Mouse (Mus musculus): ENCODE results near the gene Dars2. TPM values are rescaled to one million over a fixed set of nuclear protein-coding genes. Genes with fewer than 3 reads are reported as not detected.

Gene Dars2
- polyA plus RNA-seq, 1 experiment from 2014 or later = 26.7 TPM

DNA sequence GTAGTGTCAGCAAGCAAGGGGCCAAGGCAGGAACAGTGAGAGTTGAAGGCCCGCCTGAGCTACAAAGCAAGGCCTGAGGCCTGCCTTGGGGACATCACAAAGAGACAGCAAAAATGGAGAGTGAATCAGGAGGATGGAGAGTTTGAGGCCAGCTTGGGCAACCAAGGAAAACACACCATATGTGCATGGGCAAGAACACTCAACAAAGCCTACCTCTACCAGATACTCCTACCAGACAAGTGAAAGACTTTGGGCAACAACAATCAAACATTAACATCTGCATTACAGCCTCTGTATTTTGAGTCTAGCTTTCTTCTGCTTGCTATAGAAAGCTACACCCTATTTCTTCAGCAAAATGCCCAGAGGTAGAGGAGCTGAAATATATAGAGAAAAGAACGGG is 62.4 kb downstream of the Dars2 start:
- H3K4me2 ChIP-seq = no peak overlapping the region
- WGBS = 81% methylated on average over 2 of the region's 2 CpGs
- no peaks in the 10 kb centered on the region for H3K9me3 ChIP-seq
- no peak for ATAC-seq (ENCODE audit: insufficient number of reproducible peaks, low FRiP score, low TSS enrichment, low read depth)
- H3K4me3 ChIP-seq = no peak overlapping the region
- peaks cover 5% of the 10 kb centered on the region; the same call in 1 of the 2 replicates for H3K4me1 ChIP-seq
- H3K9ac ChIP-seq = no peak overlapping the region
- no peaks in the 10 kb centered on the region for H3K27me3 ChIP-seq
- no peak overlapping the region for H3K27ac ChIP-seq
- H3K36me3 ChIP-seq = peaks cover 12% of the 10 kb centered on the region; the same call in 1 of the 2 replicates

DNA sequence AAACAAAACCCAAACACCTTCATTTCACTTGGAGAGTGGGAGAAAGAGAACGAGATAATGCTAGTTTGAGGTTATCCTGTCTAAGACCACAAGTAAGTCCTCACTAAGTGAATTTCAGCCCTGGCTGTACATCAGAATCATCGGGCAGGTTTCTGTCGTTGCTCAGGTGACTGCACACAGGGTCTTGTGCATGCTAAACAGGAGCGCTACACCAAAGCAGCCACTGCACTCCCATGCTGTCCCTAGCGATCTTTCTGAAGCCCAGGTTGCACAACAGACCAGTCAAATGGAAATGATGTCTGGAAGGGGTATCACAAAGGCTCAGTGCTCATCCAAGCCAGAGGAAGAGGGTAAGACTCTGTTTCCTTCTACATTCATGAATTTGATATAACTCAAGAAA is 64.0 kb downstream of the Dars2 start:
- Histone ChIP-seq H3K9me3 (no peaks in the 10 kb centered on the region), H3K36me3 (0 out of 2 replicates have a peak, but pooled peaks cover 10% of the 10 kb centered on the region), H3K4me3 (no peak overlapping the region), H3K27me3 (no peaks in the 10 kb centered on the region), H3K9ac (no peak overlapping the region), H3K4me2 (no peak overlapping the region), H3K4me1 (peaks cover 5% of the 10 kb centered on the region; the same call in 1 of the 2 replicates), H3K27ac (no peak overlapping the region)
- 86% methylated on average over 5 of the region's 5 CpGs for WGBS
- ATAC-seq (ENCODE audit: insufficient number of reproducible peaks, low FRiP score, low TSS enrichment, low read depth) = no peak

DNA sequence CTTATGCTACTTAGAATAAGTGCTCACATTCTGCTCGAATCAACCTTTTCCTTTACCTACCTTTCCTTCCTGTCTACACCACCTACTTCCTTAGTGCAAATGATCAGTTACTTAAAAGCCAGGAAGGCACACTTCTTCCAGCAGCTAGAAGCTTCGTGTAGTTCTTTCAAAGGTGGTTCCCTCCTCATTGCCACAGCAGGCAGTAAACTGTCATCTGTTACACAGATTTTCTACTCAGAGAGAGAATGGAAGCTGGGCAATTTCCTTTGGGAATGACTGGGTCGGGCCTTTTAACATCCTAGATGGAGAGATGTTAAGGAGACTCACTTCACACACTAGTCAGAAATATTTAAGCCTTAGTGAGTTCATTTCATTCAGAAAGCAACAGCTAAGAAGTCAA is 64.9 kb downstream of the Dars2 start:
- ATAC-seq (ENCODE audit: insufficient number of reproducible peaks, low FRiP score, low TSS enrichment, low read depth) = no peak

DNA sequence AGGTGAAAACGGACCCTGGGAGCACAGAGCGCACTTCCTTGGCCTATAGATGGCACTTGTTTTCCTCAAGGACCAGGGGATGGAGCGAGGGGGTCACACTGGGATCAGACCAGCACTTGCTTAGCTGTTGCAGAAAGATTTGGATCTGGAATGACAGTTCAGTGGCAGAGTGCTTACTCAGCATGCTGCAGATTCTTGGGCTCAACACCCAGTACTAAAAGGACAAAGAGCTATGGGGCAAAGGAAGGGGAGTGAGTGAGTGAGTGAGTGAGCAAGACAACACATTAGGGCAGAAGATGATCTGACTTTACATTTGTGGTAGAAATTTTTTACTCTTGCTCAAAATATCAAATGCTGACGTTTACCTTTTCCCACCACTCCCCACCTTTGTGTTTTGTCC is 65.5 kb downstream of the Dars2 start:
- Histone ChIP-seq H3K27me3 (no peaks in the 10 kb centered on the region), H3K27ac (no peak overlapping the region), H3K9me3 (no peaks in the 10 kb centered on the region), H3K4me1 (peaks cover 5% of the 10 kb centered on the region; the same call in 1 of the 2 replicates), H3K4me3 (no peak overlapping the region), H3K36me3 (0 out of 2 replicates have a peak, but pooled peaks cover 10% of the 10 kb centered on the region), H3K9ac (no peak overlapping the region), H3K4me2 (no peak overlapping the region)
- 63% methylated on average over 4 of the region's 4 CpGs for WGBS
- ATAC-seq (ENCODE audit: insufficient number of reproducible peaks, low FRiP score, low TSS enrichment, low read depth) = no peak

More for the DNA sequence above, 64.9 kb downstream of the Dars2 start:
- Histone ChIP-seq H3K4me3 (no peak overlapping the region), H3K9ac (no peak overlapping the region), H3K36me3 (0 out of 2 replicates have a peak, but pooled peaks cover 10% of the 10 kb centered on the region), H3K9me3 (no peaks in the 10 kb centered on the region), H3K4me1 (peaks cover 5% of the 10 kb centered on the region; the same call in 1 of the 2 replicates), H3K27me3 (no peaks in the 10 kb centered on the region), H3K27ac (no peak overlapping the region; the same call in 1 of the 2 replicates), H3K4me2 (no peak overlapping the region)
- 37% methylated on average over 3 of the region's 3 CpGs for WGBS

DNA sequence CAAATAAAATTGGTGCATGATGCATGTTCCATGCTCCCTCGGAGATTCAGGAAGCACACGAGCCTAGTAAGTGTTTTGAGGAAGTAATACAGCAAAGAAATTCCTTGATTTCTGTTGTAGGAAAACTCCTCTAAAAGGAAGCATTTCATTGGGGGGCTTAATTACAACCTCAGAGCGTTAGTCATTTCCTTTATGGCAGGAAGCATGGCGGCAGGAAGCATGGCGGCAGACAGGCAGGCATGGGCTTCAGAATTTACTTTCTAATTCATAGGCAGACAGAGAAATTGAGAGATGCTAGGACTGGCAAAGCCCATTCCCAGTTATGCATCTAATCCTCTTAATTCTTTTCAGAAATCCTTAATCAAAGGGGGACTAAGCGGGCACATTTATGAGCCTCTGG is 76.6 kb downstream of the Dars2 start:
- H3K36me3 ChIP-seq = no peaks in the 10 kb centered on the region
- no peaks in the 10 kb centered on the region for H3K9me3 ChIP-seq
- 72% methylated on average over 6 of the region's 6 CpGs for WGBS
- no peak overlapping the region for H3K4me2 ChIP-seq
- H3K27ac ChIP-seq = no peak overlapping the region
- H3K27me3 ChIP-seq = no peaks in the 10 kb centered on the region
- no peaks in the 10 kb centered on the region for H3K4me1 ChIP-seq
- no peak overlapping the region for H3K9ac ChIP-seq
- no peak for ATAC-seq (ENCODE audit: insufficient number of reproducible peaks, low FRiP score, low TSS enrichment, low read depth)
- H3K4me3 ChIP-seq = no peak overlapping the region

Other genes with a start within 250 kb of the Dars2 start
- 6.7 and 7.4 TPM in 2 replicates for gene Rc3h1, start 164.2 kb downstream of the Dars2 start, polyA plus RNA-seq (2015; fragmentation: Nextera tagmentation; extraction: Ambion mirVana)
- 2.6 and 5.1 TPM in 2 replicates for gene Serpinc1, start 92.1 kb downstream of the Dars2 start, polyA plus RNA-seq (2015; fragmentation: Nextera tagmentation; extraction: Ambion mirVana)
- gene Zbtb37, start 35.8 kb downstream of the Dars2 start, polyA plus RNA-seq (2015; fragmentation: Nextera tagmentation; extraction: Ambion mirVana) = 7.9 and 8.4 TPM in 2 replicates
- gene Cenpl, start 55 bp upstream of the Dars2 start, polyA plus RNA-seq (2015; fragmentation: Nextera tagmentation; extraction: Ambion mirVana) = 25.5 and 26.4 TPM in 2 replicates
- gene Klhl20, start 60.9 kb upstream of the Dars2 start, polyA plus RNA-seq (2015; fragmentation: Nextera tagmentation; extraction: Ambion mirVana) = 17.3 and 17.9 TPM in 2 replicates
- gene Ankrd45, start 72.0 kb upstream of the Dars2 start, polyA plus RNA-seq (2015; fragmentation: Nextera tagmentation; extraction: Ambion mirVana) = 0.70 and 1.7 TPM in 2 replicates
- not detected in 2 replicates for gene Tex50, start 88.7 kb upstream of the Dars2 start, polyA plus RNA-seq (2015; fragmentation: Nextera tagmentation; extraction: Ambion mirVana)
- gene Prdx6, start 180.6 kb upstream of the Dars2 start, polyA plus RNA-seq (2015; fragmentation: Nextera tagmentation; extraction: Ambion mirVana) = 310 and 325 TPM in 2 replicates